Mouse (Mus musculus) liver, adult 2 months (tissue): Measurements from ENCODE around the gene Sall1.

Source experiments
- CTCF ChIP-seq: fragments of 200-500 bp; IDR thresholded peaks from 2 replicates; pipeline ENCODE4 v1.5.1; 2011; ENCODE audit warnings: low read depth, low read length, control low read depth
- POLR2A ChIP-seq: fragments of 200-500 bp; IDR thresholded peaks from 2 replicates; pipeline ENCODE4 v1.6.1; 2011; ENCODE audit warnings: low read length, control low read depth; ENCODE audit not compliant: insufficient read depth; ENCODE audit errors: extremely low read depth

DNA sequence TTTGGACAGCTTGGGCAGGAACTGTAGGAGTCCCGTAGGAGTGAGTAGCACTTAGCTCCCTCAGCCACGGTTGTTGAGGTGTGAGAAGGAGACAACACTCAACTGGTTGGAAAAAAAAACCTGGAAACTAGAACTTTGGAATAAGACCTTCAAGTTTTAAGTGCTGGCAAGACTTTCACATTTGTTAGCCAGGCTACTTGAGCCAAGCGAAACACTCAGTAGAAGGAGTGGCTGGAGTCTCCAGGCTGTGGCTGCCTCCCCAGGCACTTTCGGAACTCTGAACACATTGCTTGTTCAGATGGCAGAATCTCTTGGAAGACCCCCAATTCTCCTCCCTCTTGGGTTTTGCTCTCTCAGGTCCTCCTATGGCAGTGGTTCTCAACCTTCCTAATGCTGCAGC is 26.1 kb downstream of the Sall1 start:
- TF ChIP-seq POLR2A, result no peak
- no peak for TF ChIP-seq CTCF
